17 mouse cellular contexts compared by ENCODE assay signal in the genomic region with DNA sequence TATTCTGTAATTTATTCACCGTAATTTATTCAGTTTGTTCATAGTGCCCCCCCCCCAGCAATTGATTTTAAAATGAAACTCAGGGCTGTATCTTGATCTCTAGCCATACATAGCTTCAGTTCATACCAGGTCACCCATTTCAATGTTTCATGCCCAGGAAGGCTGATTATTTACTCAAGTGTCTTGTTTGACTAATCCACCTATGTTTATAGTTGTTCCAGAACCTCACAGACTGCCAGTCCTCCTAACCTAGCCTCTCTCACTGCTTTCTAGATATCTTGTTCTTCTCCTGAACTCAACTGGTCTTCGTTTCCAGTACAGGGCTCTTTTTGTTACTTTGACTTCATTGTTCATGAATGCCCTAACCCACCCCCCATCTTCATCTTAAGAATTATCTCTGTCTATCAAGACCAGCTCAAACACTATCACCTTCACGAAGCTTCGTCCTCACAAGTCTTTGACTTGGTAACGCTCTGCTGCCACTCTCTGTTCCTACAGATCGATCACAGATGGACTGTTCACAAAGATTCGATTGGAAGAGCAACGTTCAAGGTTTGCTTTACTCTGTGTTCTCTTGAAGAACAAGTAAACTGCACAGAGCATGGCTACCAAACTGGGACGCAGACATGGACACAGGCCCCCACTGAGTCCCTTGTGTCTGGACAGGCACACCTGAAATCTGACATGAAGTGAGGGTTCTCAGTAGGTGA. TPM values are rescaled to one million over a fixed set of nuclear protein-coding genes. Genes with fewer than 3 reads are reported as not detected.
DNase-seq lines count a peak whose midpoint lies in the region; ATAC-seq and TF ChIP-seq lines count a peak whose summit lies in the region.
"Had no signal": no experiment of that assay in that cellular context is flagged by ENCODE, and none has a peak within 500 bp of the region (broad histone marks: within the 10 kb centered on the region; RNA-seq: fewer than 3 reads in every experiment).

No protein-coding gene starts in this region.

- no peak for TF ChIP-seq CTCF in lung, embryonic 14.5 days (IDR thresholded peaks at IDR 0.05; ENCODE audit: low read depth)
- no peak for TF ChIP-seq CTCF in lung, postnatal 0 days (IDR thresholded peaks at IDR 0.05)
- no peak for TF ChIP-seq CTCF in E14TG2a.4 (conservative IDR thresholded peaks at IDR 0.05; ENCODE audit: low read length)

- ATAC-seq in lung, embryonic 14.5 days (ENCODE audit: insufficient read depth), result no peak
- no peak for ATAC-seq in lung, postnatal 0 days
- ATAC-seq in liver, embryonic 11.5 days (replicated peaks; ENCODE audit: low FRiP score), result no peak

- no peaks in the 10 kb centered on the region for H3K27me3 ChIP-seq in heart, embryonic 10.5 days (ENCODE audit: insufficient read depth, poor library complexity, severe bottlenecking)
- no peaks in the 10 kb centered on the region for H3K27me3 ChIP-seq in lung, embryonic 14.5 days (ENCODE audit: insufficient read depth, low read length)
- H3K27me3 ChIP-seq in lung, postnatal 0 days (replicated peaks; ENCODE audit: insufficient read depth, low read length), result no peaks in the 10 kb centered on the region
- no peaks in the 10 kb centered on the region; the same call in 1 of the 2 replicates for H3K27me3 ChIP-seq in E14TG2a.4 (ENCODE audit: insufficient read depth, low read length)
- no peaks in the 10 kb centered on the region for H3K27me3 ChIP-seq in liver, embryonic 11.5 days (replicated peaks; ENCODE audit: control insufficient read depth, insufficient read depth, low read length)
- H3K27me3 ChIP-seq: forebrain, embryonic 13.5 days; hindbrain, embryonic 15.5 days; limb, embryonic 13.5 days; neural tube, embryonic 13.5 days had no signal

- H3K9me3 ChIP-seq in heart, embryonic 10.5 days, result no peaks in the 10 kb centered on the region
- no peaks in the 10 kb centered on the region for H3K9me3 ChIP-seq in lung, embryonic 14.5 days (ENCODE audit: low read depth, low read length)
- no peaks in the 10 kb centered on the region for H3K9me3 ChIP-seq in lung, postnatal 0 days (ENCODE audit: low read length)
- H3K9me3 ChIP-seq in E14TG2a.4 (ENCODE audit: low read length), result no peaks in the 10 kb centered on the region
- H3K9me3 ChIP-seq in liver, embryonic 11.5 days (ENCODE audit: control insufficient read depth, low read length), result no peaks in the 10 kb centered on the region
- H3K9me3 ChIP-seq: forebrain, embryonic 13.5 days; G1E; hindbrain, embryonic 15.5 days; limb, embryonic 13.5 days; neural tube, embryonic 13.5 days had no signal

- peaks cover 20% of the 10 kb centered on the region for H3K4me1 ChIP-seq in heart, embryonic 10.5 days
- 0 out of 2 replicates have a peak, but pooled peaks cover 11% of the 10 kb centered on the region for H3K4me1 ChIP-seq in lung, embryonic 14.5 days (ENCODE audit: insufficient read depth)
- peaks cover 7% of the 10 kb centered on the region; the same call in 1 of the 2 replicates for H3K4me1 ChIP-seq in lung, postnatal 0 days (ENCODE audit: insufficient read depth, low read depth, low read length)
- H3K4me1 ChIP-seq in E14TG2a.4 (replicated peaks; ENCODE audit: low read depth, low read length), result peaks cover 31% of the 10 kb centered on the region
- peaks cover 8% of the 10 kb centered on the region; the same call in 1 of the 2 replicates for H3K4me1 ChIP-seq in liver, embryonic 11.5 days (replicated peaks; ENCODE audit: control insufficient read depth, insufficient read depth, low read length)

- DNase-seq in heart, embryonic 10.5 days (ENCODE audit: low spot score), result no peak
- DNase-seq in heart, postnatal 10 days, result no peak
- DNase-seq in lung, embryonic 14.5 days, result no peak
- no peak for DNase-seq in lung, postnatal 0 days (ENCODE audit: low spot score)
- no peak for DNase-seq in liver, embryonic 11.5 days (ENCODE audit: low spot score)
- DNase-seq in adrenal gland, adult 18-20 months (ENCODE audit: low spot score in 2 of 2), result no peak
- DNase-seq in embryo, embryonic 10.5 days (ENCODE audit: low spot score), result no peak
- DNase-seq: embryo, embryonic 11 days; kidney, adult 2 months had no signal

- no peaks in the 10 kb centered on the region for H3K36me3 ChIP-seq in heart, embryonic 10.5 days
- H3K36me3 ChIP-seq in lung, embryonic 14.5 days (ENCODE audit: insufficient read depth), result no peaks in the 10 kb centered on the region
- H3K36me3 ChIP-seq in lung, postnatal 0 days (ENCODE audit: insufficient read depth, low read length), result no peaks in the 10 kb centered on the region
- H3K36me3 ChIP-seq in E14TG2a.4 (ENCODE audit: insufficient read depth, low read length), result peaks cover 23% of the 10 kb centered on the region
- no peaks in the 10 kb centered on the region for H3K36me3 ChIP-seq in liver, embryonic 11.5 days (ENCODE audit: control insufficient read depth, insufficient read depth, low read length)
- H3K36me3 ChIP-seq: hindbrain, embryonic 15.5 days; limb, embryonic 13.5 days; neural tube, embryonic 13.5 days had no signal

- WGBS in heart, embryonic 10.5 days, result 94% methylated on average over 9 of the region's 9 CpGs
- 92% methylated on average over 9 of the region's 9 CpGs for WGBS in lung, embryonic 14.5 days
- 92% methylated on average over 9 of the region's 9 CpGs for WGBS in lung, postnatal 0 days
- WGBS in liver, embryonic 11.5 days, result 92% methylated on average over 9 of the region's 9 CpGs

- TF ChIP-seq EP300 in lung, postnatal 0 days (IDR thresholded peaks at IDR 0.05), result no peak

- H3K4me2 ChIP-seq in lung, embryonic 14.5 days, result peak overlapping the region; percentile 77
- H3K4me2 ChIP-seq in lung, postnatal 0 days (replicated peaks; ENCODE audit: low read depth, low read length), result no peak overlapping the region
- H3K4me2 ChIP-seq in liver, embryonic 11.5 days, result peak overlapping the region; percentile 67; the same call in 1 of the 2 replicates

- no peak overlapping the region for H3K9ac ChIP-seq in lung, embryonic 14.5 days
- H3K9ac ChIP-seq in lung, postnatal 0 days (replicated peaks; ENCODE audit: low read depth), result no peak overlapping the region
- no peak overlapping the region for H3K9ac ChIP-seq in liver, embryonic 11.5 days (ENCODE audit: low read depth, low read length)

- peak overlapping the region; percentile 98; the same call in 1 of the 2 replicates for H3K4me3 ChIP-seq in heart, embryonic 10.5 days
- H3K4me3 ChIP-seq in lung, embryonic 14.5 days (ENCODE audit: low read depth, low read length), result no peak overlapping the region
- no peak overlapping the region; the same call in 1 of the 2 replicates for H3K4me3 ChIP-seq in lung, postnatal 0 days (ENCODE audit: low read depth, low read length)
- H3K4me3 ChIP-seq in E14TG2a.4 (replicated peaks; ENCODE audit: low read length), result peak overlapping the region; percentile 97; the same call in 1 of the 2 replicates
- H3K4me3 ChIP-seq in liver, embryonic 11.5 days (ENCODE audit: low read depth, low read length), result no peak overlapping the region

- H3K27ac ChIP-seq in heart, embryonic 10.5 days, result no peak overlapping the region
- H3K27ac ChIP-seq in lung, embryonic 14.5 days (ENCODE audit: low read depth), result no peak overlapping the region
- H3K27ac ChIP-seq in lung, postnatal 0 days (ENCODE audit: low read length), result no peak overlapping the region
- no peak overlapping the region for H3K27ac ChIP-seq in liver, embryonic 11.5 days (ENCODE audit: low read depth, low read length)

- intact Hi-C loops in heart, postnatal 10 days (cut with DNase I), result no loop called here

RNA-seq across cellular contexts. Expression of a gene that starts 24.0 kb away (rescaled TPM):
- polyA plus RNA-seq in heart, embryonic 10.5 days (2016; fragmentation: Nextera tagmentation; extraction: Ambion mirVana), result 95.0 and 98.2 TPM in 2 replicates
- total RNA-seq in heart, postnatal 10 days (2021), result 100 to 1,000 TPM; 110 to 126 TPM
- 141 and 148 TPM in 2 replicates for polyA plus RNA-seq in lung, embryonic 14.5 days (2014; fragmentation: Nextera tagmentation; extraction: Ambion mirVana)
- polyA plus RNA-seq in lung, postnatal 0 days (2015; fragmentation: Nextera tagmentation; extraction: Ambion mirVana), result 167 and 192 TPM in 2 replicates
- 99.9 and 112 TPM in 2 replicates for polyA plus RNA-seq in liver, embryonic 11.5 days (2014; fragmentation: Nextera tagmentation; extraction: Ambion mirVana)
- 100 to 1,000 TPM; 177 to 248 TPM for total RNA-seq in adrenal gland, adult 18-20 months (2021)

RNA-seq across cellular contexts. Expression of a gene that starts 25.0 kb away (rescaled TPM):
- polyA plus RNA-seq in heart, embryonic 10.5 days (2016; fragmentation: Nextera tagmentation; extraction: Ambion mirVana), result 11.5 and 20.7 TPM in 2 replicates
- 10 to 100 TPM; 23.1 to 35.6 TPM for total RNA-seq in heart, postnatal 10 days (2021)
- not detected in 2 replicates for polyA plus RNA-seq in lung, embryonic 14.5 days (2014; fragmentation: Nextera tagmentation; extraction: Ambion mirVana)
- polyA plus RNA-seq in lung, postnatal 0 days (2015; fragmentation: Nextera tagmentation; extraction: Ambion mirVana), result 0.16 and 0.38 TPM in 2 replicates
- 0.14 TPM in 2 replicates for polyA plus RNA-seq in liver, embryonic 11.5 days (2014; fragmentation: Nextera tagmentation; extraction: Ambion mirVana)
- total RNA-seq in adrenal gland, adult 18-20 months (2021), result under 1 TPM in 1 of 2 experiments, not detected in 1; 0.13 TPM
- total RNA-seq: granulocyte monocyte progenitor cell, adult 5-6 weeks had no signal
- polyA plus RNA-seq: forebrain, embryonic 13.5 days; G1E; large intestine, adult 2 months had no signal

Comparison
In these comparisons a context has a peak if more than half of its experiments do, and no peak if none do; other contexts are left out.
1. H3K4me3 ChIP-seq: peak in heart, embryonic 10.5 days (single experiment) and E14TG2a.4 (single experiment); none in lung, embryonic 14.5 days (single experiment), lung, postnatal 0 days (single experiment) and liver, embryonic 11.5 days (single experiment).